Mouse (Mus musculus) gastrocnemius, postnatal 36 days (tissue): Measurements from ENCODE around the gene Pml. TPM values are rescaled to one million over a fixed set of nuclear protein-coding genes. Genes with fewer than 3 reads are reported as not detected.

Source experiments
- DNase-seq, 2 experiments: peaks; one replicate each; pipeline ENCODE4 v3.0.0; 2022
- intact Hi-C: fragments of 180-260 bp; cut with DNase I; formaldehyde crosslinking; loops from one replicate; pipeline ENCODE4 v1.15.1; 2025
- long read RNA-seq, 2 experiments: library from polyadenylated mRNA; stranded (forward); transcript quantifications; one replicate each; pipeline ENCODE4 v2.0.0; 2021
- total RNA-seq, 2 experiments: library from RNA; stranded (reverse); gene quantifications; 2 replicates each; pipeline ENCODE4 v1.2.3; 2021

Gene Pml
- total RNA-seq: 1 to 10 TPM; 4.0 to 4.3 TPM
- long read RNA-seq, experiment 1, partial matches to known transcripts: 0 of 3 reads
- long read RNA-seq, experiment 1, other reads (novel, unspliced or antisense): 3 of 3 reads
- long read RNA-seq, experiment 2, partial matches to known transcripts: 0 of 2 reads
- long read RNA-seq, experiment 2, other reads (novel, unspliced or antisense): 2 of 2 reads

- DNase-seq: peak; percentile 61 to 74
- intact Hi-C loops: no loop called here
Observed at GRCm38 (mm10) chr9:58249592-58250192, at the start of gene Pml. Pml (minus strand) TSS chr9:58249786.

- DNase-seq: no peak
- intact Hi-C loops: no loop called here
Observed at GRCm38 (mm10) chr9:58297961-58298477, 48.4 kb upstream of the Pml start.

DNA sequence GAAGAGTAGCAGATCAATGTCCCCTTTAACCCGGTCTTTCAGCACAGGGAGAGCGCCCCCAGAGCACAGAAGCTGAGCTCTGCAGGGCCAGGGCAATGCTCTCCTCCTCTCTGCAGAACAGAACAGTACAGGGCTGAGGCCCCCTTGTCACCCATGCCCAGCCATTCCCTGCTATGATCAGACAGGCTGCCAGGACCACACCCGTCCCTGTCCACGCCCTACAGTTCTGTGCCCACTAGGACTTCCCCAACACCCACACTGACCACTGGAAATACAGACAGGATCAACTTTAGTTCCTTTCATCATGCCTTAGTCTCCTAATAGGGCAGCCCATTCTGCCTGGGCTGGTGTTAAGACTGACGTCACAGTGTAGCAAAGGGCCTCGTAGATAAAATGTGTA, 47.5 kb upstream of the Pml start:
- intact Hi-C loops: no loop called here
- DNase-seq: no peak

DNA sequence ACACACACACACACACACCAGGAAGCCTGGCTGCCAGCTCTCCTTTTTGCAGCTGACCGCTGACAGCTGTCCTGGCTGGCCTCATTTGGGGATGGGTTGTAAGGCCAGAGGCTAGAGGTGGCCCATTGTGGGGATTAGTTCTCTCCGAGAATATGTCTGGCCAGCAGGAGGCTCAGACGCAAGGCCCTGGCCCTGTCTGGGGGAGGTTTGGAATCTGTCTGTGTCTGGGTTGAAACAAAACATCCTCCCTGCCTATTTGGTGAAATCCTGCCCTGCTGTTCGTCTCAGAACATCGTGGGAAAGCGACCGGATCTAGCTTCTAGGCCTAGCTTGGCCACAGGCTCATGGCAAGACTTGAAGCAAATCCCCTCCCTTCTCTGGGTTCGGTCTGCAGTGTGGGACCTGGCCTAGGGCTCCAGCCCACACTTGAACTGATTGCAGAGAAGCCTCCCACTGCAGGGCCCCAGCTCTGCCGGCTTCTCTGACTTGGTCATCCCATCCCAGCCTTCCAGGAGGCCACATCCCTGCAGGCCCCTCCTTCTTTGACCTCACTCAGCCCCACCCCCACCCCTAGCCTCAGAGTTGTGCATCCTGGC, 46.3 kb upstream of the Pml start:
- intact Hi-C loops: no loop called here
- DNase-seq: peak in 1 of 2 experiments; percentile 63

- no peak for DNase-seq
- intact Hi-C loops: no loop called here
Observed at GRCm38 (mm10) chr9:58295345-58295744, 45.8 kb upstream of the Pml start.

DNA sequence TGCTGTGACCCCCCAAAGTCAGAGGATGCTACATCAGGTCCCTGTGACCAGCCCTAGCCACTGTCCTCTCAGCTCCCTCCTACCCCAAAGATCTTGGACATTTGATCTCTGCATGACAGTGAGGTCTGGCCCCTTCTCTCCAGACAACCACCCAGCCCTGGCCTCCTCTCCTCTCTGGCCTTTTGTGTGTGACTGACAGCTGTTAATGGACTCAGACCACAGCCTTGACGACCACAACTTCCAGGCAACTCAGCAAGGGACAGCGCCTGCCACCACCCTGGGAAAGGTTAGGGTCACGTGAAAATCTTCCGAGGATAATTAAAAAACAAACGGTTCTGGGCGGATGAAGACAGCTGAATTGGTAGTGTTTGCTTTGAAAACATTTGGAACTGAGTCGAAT, 44.9 kb upstream of the Pml start:
- intact Hi-C loops: no loop called here
- DNase-seq: no peak

DNA sequence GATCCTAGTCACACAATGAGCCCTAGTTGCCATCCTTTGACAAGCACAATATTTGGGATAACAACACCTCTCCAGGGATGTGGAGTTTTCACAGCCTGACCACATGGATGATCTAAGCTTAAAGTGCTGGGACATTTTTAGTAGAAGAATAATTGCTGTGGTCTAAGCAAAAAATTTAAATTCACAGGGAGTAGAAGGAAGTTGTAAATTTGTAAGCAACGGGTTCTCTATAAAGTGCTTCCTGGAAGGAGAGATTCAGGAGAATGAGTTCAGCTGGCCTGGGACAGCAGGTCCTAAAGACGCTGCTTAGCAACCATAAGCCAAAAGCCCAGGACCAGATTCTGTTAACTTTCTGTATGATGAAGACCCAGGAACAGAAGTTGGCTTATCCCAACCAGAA, 40.3 kb upstream of the Pml start:
- intact Hi-C loops: no loop called here
- DNase-seq: no peak

GRCm38 (mm10) chr9:58289090-58289489, 39.5 kb upstream of the Pml start:
- intact Hi-C loops: no loop called here
- no peak for DNase-seq

DNA sequence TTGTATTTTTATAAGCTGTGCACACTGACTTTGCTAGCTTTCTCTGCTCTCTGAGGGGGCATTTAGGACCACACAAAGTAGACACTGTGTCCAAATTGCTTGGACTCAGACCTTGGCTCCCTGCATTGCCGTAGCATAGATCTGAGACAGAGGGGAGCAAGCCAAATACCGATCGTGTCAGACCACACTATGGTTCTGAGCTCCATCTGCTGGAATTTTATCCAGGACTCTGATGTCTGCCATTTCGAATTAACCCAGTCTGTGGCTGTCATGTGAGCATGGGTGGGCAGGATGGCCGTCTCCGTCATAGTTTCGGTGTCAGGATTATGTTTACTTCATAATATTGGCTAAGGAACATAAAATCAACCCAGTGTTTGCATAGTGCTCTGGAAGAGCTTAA, 33.8 kb upstream of the Pml start:
- no peak for DNase-seq
- intact Hi-C loops: loop anchor here (5.0 kb wide), 1 partner anchor 56 kb away; no protein-coding TSS in a partner anchor

GRCm38 (mm10) chr9:58281597-58281996, 32.0 kb upstream of the Pml start:
- intact Hi-C loops: loop anchor here (5.0 kb wide), 1 partner anchor 54 kb away; no protein-coding TSS in a partner anchor
- no peak for DNase-seq

DNA sequence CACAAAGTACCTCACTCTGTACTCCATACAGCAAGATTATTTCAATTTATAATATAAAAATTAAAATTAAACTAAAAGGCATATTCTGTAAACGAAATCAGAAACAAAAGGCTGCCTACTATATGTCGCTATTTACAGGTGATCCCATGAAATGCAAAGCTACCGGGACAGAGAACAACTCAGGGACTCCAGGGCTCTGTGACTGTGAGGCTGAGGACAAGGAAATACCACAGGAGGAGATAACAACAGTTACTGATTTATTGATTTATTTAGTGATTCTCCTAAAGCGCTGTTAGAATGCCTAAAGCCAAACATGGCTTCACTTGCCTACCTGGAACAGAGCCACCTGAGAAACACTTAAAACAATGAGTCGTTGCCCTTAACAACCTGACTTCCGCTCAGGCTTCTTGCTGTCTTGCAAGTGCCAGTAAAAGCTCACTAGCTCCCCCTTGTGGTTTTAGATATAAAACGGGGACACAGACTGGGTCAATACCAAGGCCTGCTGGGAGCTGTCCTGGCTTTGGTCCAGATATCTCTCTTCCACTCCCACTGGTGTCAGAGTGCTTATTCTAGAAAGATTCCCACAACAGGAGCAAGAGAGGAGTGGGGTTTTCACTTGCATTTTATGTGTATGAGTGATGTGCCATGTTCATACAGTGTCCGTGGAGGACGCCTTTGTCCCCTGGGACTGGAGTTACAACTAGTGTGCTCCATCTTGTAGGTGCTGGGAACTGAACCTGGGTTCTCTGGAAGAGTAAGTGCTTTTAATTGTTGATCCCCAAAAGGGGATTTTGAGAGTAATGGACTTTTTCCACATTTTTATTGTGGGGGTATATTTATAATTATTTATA, 30.9 kb upstream of the Pml start:
- intact Hi-C loops: loop anchor here (5.0 kb wide), 1 partner anchor 53 kb away; no protein-coding TSS in a partner anchor
- peak in 1 of 2 experiments; percentile 20 for DNase-seq

DNA sequence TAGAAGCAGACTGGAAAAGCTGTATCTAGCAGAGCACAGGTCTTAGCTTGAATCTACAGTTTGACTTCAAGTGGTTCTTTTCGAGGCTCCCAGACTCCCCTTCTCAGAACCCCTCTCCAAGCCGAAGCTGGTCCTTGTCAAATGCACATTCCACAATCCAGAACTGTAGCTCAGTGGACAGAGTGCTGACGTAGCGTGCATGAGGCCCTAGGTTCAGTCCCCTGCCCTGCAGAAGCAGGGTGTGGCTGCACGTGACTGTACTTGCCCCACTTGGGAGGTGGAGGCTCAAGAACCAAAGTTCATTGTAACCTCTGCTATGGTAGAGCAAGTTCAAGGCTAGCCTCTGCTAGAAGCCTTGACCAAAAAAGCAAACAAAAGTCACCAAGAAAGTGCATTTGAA, 30.2 kb upstream of the Pml start:
- no peak for DNase-seq
- intact Hi-C loops: loop anchor here (5.0 kb wide), 1 partner anchor 52 kb away; no protein-coding TSS in a partner anchor

DNA sequence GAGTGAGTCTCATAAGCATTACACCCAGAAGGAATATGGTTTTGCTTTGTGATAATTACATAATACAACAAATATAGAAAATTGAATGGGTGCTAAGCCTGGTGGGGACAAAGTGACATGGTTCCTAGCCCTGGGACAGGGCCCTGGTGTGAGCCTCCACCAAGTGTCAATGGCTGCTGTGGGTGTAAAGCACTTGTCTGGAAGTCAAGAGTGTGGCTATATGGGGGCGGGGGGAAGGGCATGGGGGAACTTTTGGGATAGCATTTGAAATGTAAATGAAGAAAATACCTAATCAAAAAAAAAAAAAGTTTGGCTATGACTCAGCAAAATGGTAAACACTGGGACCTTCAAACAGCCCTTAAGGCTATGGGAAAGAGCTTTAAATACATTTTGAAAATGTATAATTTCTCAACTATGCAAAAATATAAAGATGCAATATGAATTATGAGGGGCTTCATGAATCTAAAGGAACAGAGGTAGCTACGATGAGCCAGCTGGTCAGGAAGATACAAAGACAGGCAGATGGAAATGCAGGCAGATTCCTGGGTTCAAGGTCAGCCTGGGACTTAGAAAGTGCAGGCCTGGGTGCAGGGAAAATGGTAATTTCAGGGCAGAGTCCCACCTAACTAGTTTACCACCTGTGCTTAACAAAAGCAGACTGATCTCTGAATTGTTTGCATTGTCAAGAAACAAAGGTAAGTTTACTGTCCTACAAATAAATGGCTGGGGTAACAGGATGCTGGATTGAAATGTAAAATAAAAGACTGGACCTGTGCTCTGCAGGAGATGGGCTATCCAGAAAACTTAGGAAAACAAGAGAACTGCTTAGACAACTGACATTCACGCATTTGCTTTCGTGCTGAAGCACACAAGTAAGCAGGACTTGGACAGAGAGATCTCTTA, 29.5 kb upstream of the Pml start:
- intact Hi-C loops: no loop called here
- DNase-seq: no peak

GRCm38 (mm10) chr9:58278313-58278712, 28.7 kb upstream of the Pml start:
- intact Hi-C loops: no loop called here
- DNase-seq: no peak

- no peak for DNase-seq
- intact Hi-C loops: no loop called here
Observed at GRCm38 (mm10) chr9:58276346-58276745, 26.8 kb upstream of the Pml start.

DNA sequence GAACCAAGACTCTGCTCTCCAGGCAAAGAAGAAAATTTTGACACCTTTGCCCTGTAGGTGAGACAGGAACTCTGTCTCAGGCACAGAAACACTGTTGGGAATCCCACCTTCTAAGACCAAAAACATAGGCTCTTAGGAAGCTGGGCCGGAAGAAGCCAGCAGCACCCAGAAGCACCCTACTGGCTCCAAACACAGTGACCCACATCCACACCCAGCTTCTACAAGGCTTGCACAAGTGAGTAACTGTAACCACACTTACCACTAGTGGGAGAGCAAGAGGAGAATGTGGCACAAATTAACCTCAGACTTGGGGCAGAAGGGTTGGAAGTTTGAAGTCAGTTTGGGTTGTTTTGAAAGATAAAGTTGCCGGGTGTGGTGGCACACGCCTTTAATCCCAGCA, 26.2 kb upstream of the Pml start:
- intact Hi-C loops: no loop called here
- no peak for DNase-seq

DNA sequence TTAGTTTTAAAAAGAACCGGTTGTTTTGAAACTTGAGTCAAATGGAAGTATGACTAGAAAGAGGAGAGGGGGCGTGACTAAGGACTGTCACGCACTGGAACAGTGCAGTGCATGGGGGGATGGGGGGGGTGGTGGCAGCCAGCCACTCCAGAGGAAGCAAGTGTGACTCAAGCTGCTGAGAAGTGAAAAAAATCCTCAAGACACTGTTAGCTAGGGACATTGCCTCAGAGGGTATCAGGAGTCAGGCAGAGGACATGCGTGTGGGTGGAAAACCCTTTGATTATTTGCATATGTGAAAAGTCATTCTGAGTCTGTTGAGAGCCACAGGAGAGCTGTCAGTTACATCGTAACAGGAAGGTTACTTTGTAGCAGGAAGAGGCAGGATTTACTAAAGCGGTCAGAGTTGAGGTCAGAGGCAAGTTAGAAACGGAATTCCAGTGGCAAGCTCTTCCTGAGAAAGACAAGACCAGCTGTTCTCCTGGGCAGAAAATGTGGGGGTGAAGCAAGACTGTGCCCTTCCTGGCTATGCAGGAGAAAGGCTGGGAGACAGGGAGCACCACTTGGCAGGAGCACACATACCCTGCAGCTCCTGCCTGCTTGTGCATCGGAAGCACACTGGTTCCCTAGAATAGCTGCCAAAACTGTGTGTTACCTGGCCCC, 25.7 kb upstream of the Pml start:
- no peak for DNase-seq
- intact Hi-C loops: no loop called here

GRCm38 (mm10) chr9:58274626-58275025, 25.0 kb upstream of the Pml start:
- DNase-seq: no peak
- intact Hi-C loops: no loop called here

GRCm38 (mm10) chr9:58274101-58274604, 24.6 kb upstream of the Pml start:
- intact Hi-C loops: no loop called here
- no peak for DNase-seq
